Mouse (Mus musculus) liver, embryonic 13.5 days (tissue): ENCODE measurements around the gene Arhgap10. TPM values are rescaled to one million over a fixed set of nuclear protein-coding genes. Genes with fewer than 3 reads are reported as not detected.

Source experiments
- ATAC-seq: fragments of 200-750 bp; cut with Nextera tagmentation; 2 replicates; pipeline ENCODE4 v1.8.0; 2017; ENCODE audit warnings: low read depth, mild to moderate bottlenecking, moderate number of reproducible peaks, moderate library complexity
- DNase-seq: peaks from one replicate; pipeline ENCODE4 v3.0.0; 2022
- H3K27ac ChIP-seq: fragments of 300-500 bp; sonication (generic); 2 replicates; pipeline ENCODE4 v1.5.1; 2015; ENCODE audit warnings: moderate library complexity, mild to moderate bottlenecking, inconsistent platforms
- H3K27me3 ChIP-seq: fragments of 300-500 bp; sonication (generic); 2 replicates; pipeline ENCODE4 v1.6.1; 2015; ENCODE audit warnings: mild to moderate bottlenecking, inconsistent platforms
- H3K36me3 ChIP-seq: fragments of 300-500 bp; sonication (generic); 2 replicates; pipeline ENCODE4 v1.6.1; 2015; ENCODE audit warnings: mild to moderate bottlenecking, inconsistent platforms
- H3K4me1 ChIP-seq: fragments of 300-500 bp; sonication (generic); replicated peaks from 2 replicates; pipeline ENCODE4 v1.6.1; 2015; ENCODE audit warnings: inconsistent platforms
- H3K4me2 ChIP-seq: fragments of 300-500 bp; sonication (generic); 2 replicates; pipeline ENCODE4 v1.6.1; 2015; ENCODE audit warnings: inconsistent platforms, mild to moderate bottlenecking, moderate library complexity
- H3K4me3 ChIP-seq: fragments of 300-500 bp; sonication (generic); replicated peaks from 2 replicates; pipeline ENCODE4 v1.5.1; 2015; ENCODE audit warnings: mild to moderate bottlenecking, inconsistent platforms
- H3K9ac ChIP-seq: fragments of 300-500 bp; sonication (generic); 2 replicates; pipeline ENCODE4 v1.6.1; 2015; ENCODE audit warnings: mild to moderate bottlenecking, inconsistent platforms
- H3K9me3 ChIP-seq: fragments of 300-500 bp; sonication (generic); replicated peaks from 2 replicates; pipeline ENCODE4 v1.6.1; 2016; ENCODE audit warnings: inconsistent platforms
- WGBS: fragments of 180-500 bp; shearing (Covaris S2); methylation state at CpG from one replicate; pipeline ENCODE4 v1.1.7; 2015; ENCODE audit not compliant: insufficient replicate concordance; 5-methylcytosine and 5-hydroxymethylcytosine counted together
- polyA plus RNA-seq: library from polyadenylated mRNA; unstranded; fragments of >200 nt; fragmentation: Nextera tagmentation; extraction: Ambion mirVana; gene quantifications from 2 replicates; pipeline ENCODE4 v1.2.1, GENCODE M21; 2015

The Arhgap10 gene
- polyA plus RNA-seq, 1 experiment from 2014 or later = 7.9 TPM

- 77% methylated on average over 8 of the region's 8 CpGs for WGBS
- peaks cover 21% of the 10 kb centered on the region; the same call in 1 of the 2 replicates for H3K36me3 ChIP-seq
Observed at GRCm38 (mm10) chr8:77383671-77384070, 134.1 kb downstream of the Arhgap10 start.

GRCm38 (mm10) chr8:77380844-77381243 is 136.9 kb downstream of the Arhgap10 start:
- H3K4me2 ChIP-seq = no peak overlapping the region
- H3K27ac ChIP-seq = no peak overlapping the region
- H3K9ac ChIP-seq = no peak overlapping the region
- peaks cover 5% of the 10 kb centered on the region; the same call in 1 of the 2 replicates for H3K4me1 ChIP-seq
- no peak overlapping the region for H3K4me3 ChIP-seq
- no peaks in the 10 kb centered on the region for H3K27me3 ChIP-seq
- no peak for DNase-seq
- H3K9me3 ChIP-seq = no peaks in the 10 kb centered on the region
- no peak for ATAC-seq
- peaks cover 18% of the 10 kb centered on the region; the same call in 1 of the 2 replicates for H3K36me3 ChIP-seq
- WGBS = 68% methylated on average over 6 of the region's 6 CpGs

More at GRCm38 (mm10) chr8:77383671-77384070, 134.1 kb downstream of the Arhgap10 start:
- H3K4me2 ChIP-seq = no peak overlapping the region
- H3K4me3 ChIP-seq = no peak overlapping the region
- DNase-seq (no peak), ATAC-seq (no peak)
- H3K27ac ChIP-seq = no peak overlapping the region
- H3K4me1 ChIP-seq = no peaks in the 10 kb centered on the region
- no peaks in the 10 kb centered on the region for H3K27me3 ChIP-seq
- no peak overlapping the region for H3K9ac ChIP-seq
- no peaks in the 10 kb centered on the region for H3K9me3 ChIP-seq

GRCm38 (mm10) chr8:77379300-77379699 is 138.5 kb downstream of the Arhgap10 start:
- H3K9ac ChIP-seq = no peak overlapping the region
- DNase-seq (peak; percentile 32), ATAC-seq (no peak)
- peaks cover 5% of the 10 kb centered on the region; the same call in 1 of the 2 replicates for H3K4me1 ChIP-seq
- peaks cover 18% of the 10 kb centered on the region; the same call in 1 of the 2 replicates for H3K36me3 ChIP-seq
- H3K27ac ChIP-seq = no peak overlapping the region
- H3K27me3 ChIP-seq = no peaks in the 10 kb centered on the region
- no peaks in the 10 kb centered on the region for H3K9me3 ChIP-seq
- H3K4me3 ChIP-seq = no peak overlapping the region
- WGBS = 56% methylated on average over 11 of the region's 11 CpGs
- no peak overlapping the region for H3K4me2 ChIP-seq

- no peaks in the 10 kb centered on the region for H3K9me3 ChIP-seq
- no peak for DNase-seq
- H3K4me1 ChIP-seq = peaks cover 5% of the 10 kb centered on the region; the same call in 1 of the 2 replicates
- no peak for ATAC-seq
- no peak overlapping the region for H3K4me3 ChIP-seq
- WGBS = 49% methylated on average over 5 of the region's 5 CpGs
- H3K27me3 ChIP-seq = no peaks in the 10 kb centered on the region
- H3K27ac ChIP-seq = no peak overlapping the region
- no peak overlapping the region for H3K9ac ChIP-seq
- no peak overlapping the region for H3K4me2 ChIP-seq
- H3K36me3 ChIP-seq = peaks cover 12% of the 10 kb centered on the region; the same call in 1 of the 2 replicates
Observed at GRCm38 (mm10) chr8:77376451-77376853, 141.3 kb downstream of the Arhgap10 start.

GRCm38 (mm10) chr8:77375999-77376398 is 141.8 kb downstream of the Arhgap10 start:
- no peak overlapping the region for H3K4me2 ChIP-seq
- peaks cover 5% of the 10 kb centered on the region; the same call in 1 of the 2 replicates for H3K4me1 ChIP-seq
- H3K27me3 ChIP-seq = no peaks in the 10 kb centered on the region
- H3K27ac ChIP-seq = no peak overlapping the region
- WGBS = 91% methylated on average over 2 of the region's 2 CpGs
- no peak overlapping the region for H3K9ac ChIP-seq
- no peak for ATAC-seq
- peaks cover 9% of the 10 kb centered on the region; the same call in 1 of the 2 replicates for H3K36me3 ChIP-seq
- H3K4me3 ChIP-seq = no peak overlapping the region
- no peak for DNase-seq
- no peaks in the 10 kb centered on the region for H3K9me3 ChIP-seq

- Histone ChIP-seq H3K4me3 (no peak overlapping the region), H3K9ac (no peak overlapping the region), H3K4me2 (no peak overlapping the region), H3K27me3 (no peaks in the 10 kb centered on the region), H3K27ac (no peak overlapping the region), H3K9me3 (no peaks in the 10 kb centered on the region), H3K4me1 (no peaks in the 10 kb centered on the region), H3K36me3 (no peaks in the 10 kb centered on the region)
- DNase-seq (no peak), ATAC-seq (no peak)
- 81% methylated on average over 6 of the region's 6 CpGs for WGBS
Observed at GRCm38 (mm10) chr8:77371006-77371405, 146.7 kb downstream of the Arhgap10 start.

GRCm38 (mm10) chr8:77370308-77370707 is 147.4 kb downstream of the Arhgap10 start:
- no peak overlapping the region for H3K9ac ChIP-seq
- WGBS = 64% methylated on average over 2 of the region's 2 CpGs
- no peaks in the 10 kb centered on the region for H3K36me3 ChIP-seq
- DNase-seq (no peak), ATAC-seq (no peak)
- no peak overlapping the region for H3K27ac ChIP-seq
- H3K27me3 ChIP-seq = no peaks in the 10 kb centered on the region
- H3K4me3 ChIP-seq = no peak overlapping the region
- H3K4me1 ChIP-seq = no peaks in the 10 kb centered on the region
- no peaks in the 10 kb centered on the region for H3K9me3 ChIP-seq
- no peak overlapping the region for H3K4me2 ChIP-seq

GRCm38 (mm10) chr8:77369671-77370070 is 148.1 kb downstream of the Arhgap10 start:
- ATAC-seq (no peak), DNase-seq (no peak)
- H3K27ac ChIP-seq = no peak overlapping the region
- no peaks in the 10 kb centered on the region for H3K4me1 ChIP-seq
- H3K27me3 ChIP-seq = no peaks in the 10 kb centered on the region
- H3K4me3 ChIP-seq = no peak overlapping the region
- 69% methylated on average over 7 of the region's 7 CpGs for WGBS
- no peak overlapping the region for H3K4me2 ChIP-seq
- H3K9me3 ChIP-seq = no peaks in the 10 kb centered on the region
- no peaks in the 10 kb centered on the region for H3K36me3 ChIP-seq
- no peak overlapping the region for H3K9ac ChIP-seq

GRCm38 (mm10) chr8:77367091-77367490 is 150.7 kb downstream of the Arhgap10 start:
- WGBS = 64% methylated on average over 3 of the region's 3 CpGs
- Histone ChIP-seq H3K4me3 (no peak overlapping the region), H3K27ac (no peak overlapping the region), H3K27me3 (no peaks in the 10 kb centered on the region), H3K9ac (no peak overlapping the region), H3K4me2 (no peak overlapping the region), H3K9me3 (no peaks in the 10 kb centered on the region), H3K4me1 (no peaks in the 10 kb centered on the region), H3K36me3 (no peaks in the 10 kb centered on the region)
- ATAC-seq (no peak), DNase-seq (no peak)

- Histone ChIP-seq H3K9me3 (no peaks in the 10 kb centered on the region), H3K4me3 (no peak overlapping the region), H3K4me2 (no peak overlapping the region), H3K4me1 (no peaks in the 10 kb centered on the region), H3K9ac (no peak overlapping the region), H3K27ac (no peak overlapping the region), H3K27me3 (no peaks in the 10 kb centered on the region), H3K36me3 (no peaks in the 10 kb centered on the region)
- WGBS = 77% methylated on average over 4 of the region's 4 CpGs
- DNase-seq (no peak), ATAC-seq (no peak)
Observed at GRCm38 (mm10) chr8:77366446-77366845, 151.3 kb downstream of the Arhgap10 start.

- WGBS = 70% methylated on average over 6 of the region's 6 CpGs
- H3K9me3 ChIP-seq = no peaks in the 10 kb centered on the region
- H3K27ac ChIP-seq = no peak overlapping the region
- no peak overlapping the region for H3K4me3 ChIP-seq
- H3K4me1 ChIP-seq = no peaks in the 10 kb centered on the region
- H3K4me2 ChIP-seq = no peak overlapping the region
- no peaks in the 10 kb centered on the region for H3K36me3 ChIP-seq
- no peak for ATAC-seq
- DNase-seq = no peak
- no peak overlapping the region for H3K9ac ChIP-seq
- no peaks in the 10 kb centered on the region for H3K27me3 ChIP-seq
Observed at GRCm38 (mm10) chr8:77365990-77366389, 151.8 kb downstream of the Arhgap10 start.

- Histone ChIP-seq H3K9ac (no peak overlapping the region), H3K4me1 (no peaks in the 10 kb centered on the region), H3K9me3 (no peaks in the 10 kb centered on the region), H3K27ac (no peak overlapping the region), H3K4me3 (no peak overlapping the region), H3K27me3 (no peaks in the 10 kb centered on the region), H3K4me2 (no peak overlapping the region), H3K36me3 (0 out of 2 replicates have a peak, but pooled peaks cover 4% of the 10 kb centered on the region)
- ATAC-seq (no peak), DNase-seq (no peak)
- WGBS = 84% methylated on average over 11 of the region's 11 CpGs
Observed at GRCm38 (mm10) chr8:77364472-77364871, 153.3 kb downstream of the Arhgap10 start.
